Mouse (Mus musculus) liver, adult 2 months (tissue): ENCODE measurements at regions not wholly inside any gene's neighbourhood (a gene's known extent, or its start where the extent isn't known, plus 50 kb on each side); places are given as distances from the start of the nearest gene placed in this dataset.

Experiments
- CTCF ChIP-seq: fragments of 200-500 bp; IDR thresholded peaks from 2 replicates; pipeline ENCODE4 v1.5.1; 2011; ENCODE audit warnings: low read depth, low read length, control low read depth
- POLR2A ChIP-seq: fragments of 200-500 bp; IDR thresholded peaks from 2 replicates; pipeline ENCODE4 v1.6.1; 2011; ENCODE audit warnings: low read length, control low read depth; ENCODE audit not compliant: insufficient read depth; ENCODE audit errors: extremely low read depth

DNA sequence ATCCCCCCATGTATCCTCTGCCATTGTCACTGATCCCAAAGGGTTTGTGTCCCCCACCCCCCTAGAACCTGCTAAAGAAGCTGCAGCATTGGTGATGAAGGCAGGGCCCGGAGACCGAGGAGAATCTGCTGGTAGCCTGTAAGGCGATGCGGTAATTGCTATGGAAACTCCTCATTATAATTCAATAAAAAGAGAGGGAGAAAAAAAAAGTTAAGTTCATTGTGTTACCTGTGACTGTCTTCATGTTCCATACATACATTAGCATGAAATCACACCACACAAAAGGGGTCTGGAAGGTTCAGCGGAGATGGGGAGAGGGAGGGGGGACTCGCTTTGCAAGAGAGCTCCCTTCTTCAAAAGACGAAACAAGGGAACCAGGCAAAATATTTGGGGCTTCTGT is 123.5 kb downstream of the Gm26897 start:
- no peak for TF ChIP-seq CTCF
- no peak for TF ChIP-seq POLR2A
